Mouse (Mus musculus): ENCODE data around the gene Eif2ak2. TPM values are rescaled to one million over a fixed set of nuclear protein-coding genes. Genes with fewer than 3 reads are reported as not detected.

The Eif2ak2 gene
- total RNA-seq (2021): 1 to 10 TPM; 3.4 to 3.6 TPM
- long read RNA-seq, experiment 1, partial matches to known transcripts: 0 of 3 reads
- long read RNA-seq, experiment 1, other reads (novel, unspliced or antisense): 3 of 3 reads
- long read RNA-seq, experiment 2, partial matches to known transcripts: 0 of 3 reads
- long read RNA-seq, experiment 2, other reads (novel, unspliced or antisense): 3 of 3 reads

- intact Hi-C loops (cut with DNase I): no loop called here
Measured at GRCm38 (mm10) chr17:78882401-78883112, at the start of gene Eif2ak2. Gene Eif2ak2 (minus strand): TSS chr17:78882573.

GRCm38 (mm10) chr17:78917696-78918095 lies 35.3 kb upstream of the Eif2ak2 start:
- intact Hi-C loops (cut with DNase I): no loop called here
- no peak for DNase-seq

More at GRCm38 (mm10) chr17:78882401-78883112, at the start of gene Eif2ak2:
- peak; percentile 71 to 74 for DNase-seq

GRCm38 (mm10) chr17:78916899-78917298 lies 34.5 kb upstream of the Eif2ak2 start:
- DNase-seq: no peak
- intact Hi-C loops (cut with DNase I): no loop called here

GRCm38 (mm10) chr17:78916369-78916813 lies 34.0 kb upstream of the Eif2ak2 start, which contains the start of gene Cebpzos:
Gene Cebpzos (plus strand): TSS chr17:78916500.
- intact Hi-C loops (cut with DNase I): no loop called here
- peak; percentile 71 to 75 for DNase-seq

GRCm38 (mm10) chr17:78915772-78916171 lies 33.4 kb upstream of the Eif2ak2 start:
- intact Hi-C loops (cut with DNase I): no loop called here
- no peak for DNase-seq

GRCm38 (mm10) chr17:78913921-78914320 lies 31.5 kb upstream of the Eif2ak2 start:
- DNase-seq: no peak
- intact Hi-C loops (cut with DNase I): no loop called here

GRCm38 (mm10) chr17:78912861-78913281 lies 30.5 kb upstream of the Eif2ak2 start:
- DNase-seq: no peak
- intact Hi-C loops (cut with DNase I): no loop called here

- intact Hi-C loops (cut with DNase I): no loop called here
- no peak for DNase-seq
Measured at GRCm38 (mm10) chr17:78909374-78909773, 27.0 kb upstream of the Eif2ak2 start.

GRCm38 (mm10) chr17:78906892-78907291 lies 24.5 kb upstream of the Eif2ak2 start, which contains the start of gene Sult6b1:
Gene Sult6b1 (minus strand): TSS chr17:78906992.
- intact Hi-C loops (cut with DNase I): no loop called here
- no peak for DNase-seq

- intact Hi-C loops (cut with DNase I): no loop called here
- no peak for DNase-seq
Measured at GRCm38 (mm10) chr17:78903158-78903557, 20.8 kb upstream of the Eif2ak2 start.

- DNase-seq: no peak
- intact Hi-C loops (cut with DNase I): no loop called here
Measured at GRCm38 (mm10) chr17:78895394-78895793, 13.0 kb upstream of the Eif2ak2 start.

- intact Hi-C loops (cut with DNase I): no loop called here
- DNase-seq: no peak
Measured at GRCm38 (mm10) chr17:78894991-78895390, 12.6 kb upstream of the Eif2ak2 start.

GRCm38 (mm10) chr17:78891020-78891419 lies 8.6 kb upstream of the Eif2ak2 start:
- intact Hi-C loops (cut with DNase I): no loop called here
- no peak for DNase-seq

GRCm38 (mm10) chr17:78889184-78889583 lies 6.8 kb upstream of the Eif2ak2 start:
- intact Hi-C loops (cut with DNase I): no loop called here
- DNase-seq: no peak

- DNase-seq: no peak
- intact Hi-C loops (cut with DNase I): no loop called here
Measured at GRCm38 (mm10) chr17:78888554-78888953, 6.2 kb upstream of the Eif2ak2 start.

GRCm38 (mm10) chr17:78885286-78886065 lies 3.1 kb upstream of the Eif2ak2 start:
- intact Hi-C loops (cut with DNase I): no loop called here
- DNase-seq: no peak

GRCm38 (mm10) chr17:78883291-78883690 lies 918 bp upstream of the Eif2ak2 start:
- DNase-seq: no peak
- intact Hi-C loops (cut with DNase I): no loop called here

GRCm38 (mm10) chr17:78881878-78882304 lies 482 bp downstream of the Eif2ak2 start:
- DNase-seq: no peak
- intact Hi-C loops (cut with DNase I): no loop called here

- intact Hi-C loops (cut with DNase I): no loop called here
- no peak for DNase-seq
Measured at GRCm38 (mm10) chr17:78873886-78874285, 8.5 kb downstream of the Eif2ak2 start.

- intact Hi-C loops (cut with DNase I): no loop called here
- DNase-seq: no peak
Measured at GRCm38 (mm10) chr17:78856243-78856642, 26.1 kb downstream of the Eif2ak2 start.

GRCm38 (mm10) chr17:78842271-78842928 lies 40.0 kb downstream of the Eif2ak2 start:
- intact Hi-C loops (cut with DNase I): no loop called here

More at GRCm38 (mm10) chr17:78842271-78842928, 40.0 kb downstream of the Eif2ak2 start:
- no peak for DNase-seq
